Mouse (Mus musculus) embryonic facial prominence, embryonic 12.5 days (tissue): ENCODE measurements around the gene Rab8b. TPM values are rescaled to one million over a fixed set of nuclear protein-coding genes. Genes with fewer than 3 reads are reported as not detected.
"Not testable (repeated sequence)": the region's sequence is repeated elsewhere in the genome, so short reads cannot be mapped to it uniquely, and the experiment has no call there.

ENCODE experiments used
- ATAC-seq: fragments of 200-750 bp; cut with Nextera tagmentation; 2 replicates; pipeline ENCODE4 v1.8.0; 2017; ENCODE audit not compliant: insufficient number of reproducible peaks, insufficient read depth, low FRiP score, low TSS enrichment
- H3K27ac ChIP-seq: fragments of 300-500 bp; sonication (generic); 2 replicates; pipeline ENCODE4 v1.5.1; 2016; ENCODE audit warnings: mild to moderate bottlenecking
- H3K27me3 ChIP-seq: fragments of 300-500 bp; sonication (generic); 2 replicates; pipeline ENCODE4 v1.6.1; 2016; ENCODE audit warnings: mild to moderate bottlenecking, moderate library complexity
- H3K36me3 ChIP-seq: fragments of 300-500 bp; sonication (generic); 2 replicates; pipeline ENCODE4 v1.6.1; 2016; ENCODE audit warnings: mild to moderate bottlenecking
- H3K4me1 ChIP-seq: fragments of 300-500 bp; sonication (generic); 2 replicates; pipeline ENCODE4 v1.6.1; 2016
- H3K4me2 ChIP-seq: fragments of 300-500 bp; sonication (generic); replicated peaks from 2 replicates; pipeline ENCODE4 v1.6.1; 2016; ENCODE audit warnings: mild to moderate bottlenecking, moderate library complexity
- H3K4me3 ChIP-seq: fragments of 300-500 bp; sonication (generic); 2 replicates; pipeline ENCODE4 v1.5.1; 2016; ENCODE audit warnings: mild to moderate bottlenecking
- H3K9ac ChIP-seq: fragments of 300-500 bp; sonication (generic); 2 replicates; pipeline ENCODE4 v1.6.1; 2016; ENCODE audit warnings: mild to moderate bottlenecking, moderate library complexity
- H3K9me3 ChIP-seq: fragments of 300-500 bp; sonication (generic); 2 replicates; pipeline ENCODE4 v1.6.1; 2016; ENCODE audit warnings: mild to moderate bottlenecking, moderate library complexity
- WGBS: fragments of 180-500 bp; shearing (Covaris S2); methylation state at CpG from one replicate; pipeline ENCODE4 v1.1.7; 2016; 5-methylcytosine and 5-hydroxymethylcytosine counted together
- polyA plus RNA-seq: library from polyadenylated mRNA; unstranded; fragments of >200 nt; fragmentation: Nextera tagmentation; extraction: Ambion mirVana; gene quantifications from 2 replicates; pipeline ENCODE4 v1.2.1, GENCODE M21; 2016

Gene Rab8b
- polyA plus RNA-seq, 1 experiment from 2014 or later = 23.7 TPM

GRCm38 (mm10) chr9:66915869-66916785, 3.4 kb downstream of the Rab8b start:
- no peak for ATAC-seq
- Histone ChIP-seq H3K27me3 (no peaks in the 10 kb centered on the region), H3K4me2 (no peak overlapping the region), H3K27ac (no peak overlapping the region), H3K36me3 (no peaks in the 10 kb centered on the region), H3K9ac (no peak overlapping the region), H3K4me3 (no peak overlapping the region), H3K4me1 (peaks cover 8% of the 10 kb centered on the region), H3K9me3 (no peaks in the 10 kb centered on the region)
- WGBS = 82% methylated on average over 9 of the region's 9 CpGs

- Histone ChIP-seq H3K9me3 (no peaks in the 10 kb centered on the region), H3K9ac (no peak overlapping the region), H3K4me1 (peaks cover 4% of the 10 kb centered on the region), H3K27ac (no peak overlapping the region), H3K27me3 (no peaks in the 10 kb centered on the region), H3K36me3 (no peaks in the 10 kb centered on the region), H3K4me3 (no peak overlapping the region), H3K4me2 (no peak overlapping the region)
- ATAC-seq = no peak
- 69% methylated on average over 5 of the region's 5 CpGs for WGBS
Measured at GRCm38 (mm10) chr9:66915401-66915800, 4.1 kb downstream of the Rab8b start.

GRCm38 (mm10) chr9:66914540-66914939, 4.9 kb downstream of the Rab8b start:
- H3K36me3 ChIP-seq = no peaks in the 10 kb centered on the region
- 92% methylated on average over 3 of the region's 3 CpGs for WGBS

GRCm38 (mm10) chr9:66913254-66913934, 6.1 kb downstream of the Rab8b start:
- H3K9ac ChIP-seq, ATAC-seq, H3K4me3 ChIP-seq, H3K4me1 ChIP-seq, H3K9me3 ChIP-seq, H3K27me3 ChIP-seq, H3K27ac ChIP-seq, H3K36me3 ChIP-seq, H3K4me2 ChIP-seq: not testable (repeated sequence)
- WGBS = 92% methylated on average over 5 of the region's 5 CpGs

More at GRCm38 (mm10) chr9:66914540-66914939, 4.9 kb downstream of the Rab8b start:
- H3K9me3 ChIP-seq = no peaks in the 10 kb centered on the region
- H3K9ac ChIP-seq = no peak overlapping the region
- H3K4me2 ChIP-seq = no peak overlapping the region
- H3K27me3 ChIP-seq = no peaks in the 10 kb centered on the region
- no peak overlapping the region for H3K4me3 ChIP-seq
- no peak overlapping the region for H3K27ac ChIP-seq
- peaks cover 4% of the 10 kb centered on the region for H3K4me1 ChIP-seq
- ATAC-seq = no peak

GRCm38 (mm10) chr9:66912304-66912703, 7.2 kb downstream of the Rab8b start:
- no peak overlapping the region for H3K27ac ChIP-seq
- ATAC-seq = no peak

GRCm38 (mm10) chr9:66910677-66911076, 8.8 kb downstream of the Rab8b start:
- Histone ChIP-seq H3K4me3 (no peak overlapping the region), H3K27ac (no peak overlapping the region), H3K36me3 (no peaks in the 10 kb centered on the region), H3K27me3 (no peaks in the 10 kb centered on the region), H3K9me3 (no peaks in the 10 kb centered on the region), H3K4me2 (no peak overlapping the region), H3K9ac (no peak overlapping the region), H3K4me1 (peaks cover 13% of the 10 kb centered on the region)
- WGBS = 89% methylated on average over 5 of the region's 5 CpGs
- no peak for ATAC-seq

More at GRCm38 (mm10) chr9:66912304-66912703, 7.2 kb downstream of the Rab8b start:
- Histone ChIP-seq H3K4me3 (no peak overlapping the region), H3K27me3 (no peaks in the 10 kb centered on the region), H3K9me3 (no peaks in the 10 kb centered on the region), H3K9ac (no peak overlapping the region), H3K4me1 (peaks cover 4% of the 10 kb centered on the region), H3K4me2 (no peak overlapping the region), H3K36me3 (no peaks in the 10 kb centered on the region)

GRCm38 (mm10) chr9:66909922-66910321, 9.6 kb downstream of the Rab8b start:
- no peak overlapping the region for H3K9ac ChIP-seq
- H3K9me3 ChIP-seq = no peaks in the 10 kb centered on the region
- H3K4me2 ChIP-seq = no peak overlapping the region
- peaks cover 10% of the 10 kb centered on the region; the same call in 1 of the 2 replicates for H3K4me1 ChIP-seq
- no peak overlapping the region for H3K4me3 ChIP-seq
- 84% methylated on average over 7 of the region's 7 CpGs for WGBS
- no peak for ATAC-seq
- no peaks in the 10 kb centered on the region for H3K27me3 ChIP-seq
- H3K27ac ChIP-seq = no peak overlapping the region
- no peaks in the 10 kb centered on the region for H3K36me3 ChIP-seq

- Histone ChIP-seq H3K27me3 (no peaks in the 10 kb centered on the region), H3K4me2 (no peak overlapping the region), H3K9ac (no peak overlapping the region), H3K36me3 (no peaks in the 10 kb centered on the region), H3K9me3 (no peaks in the 10 kb centered on the region), H3K4me3 (no peak overlapping the region), H3K4me1 (peaks cover 10% of the 10 kb centered on the region; the same call in 1 of the 2 replicates), H3K27ac (no peak overlapping the region)
- no peak for ATAC-seq
- 82% methylated on average over 5 of the region's 5 CpGs for WGBS
Measured at GRCm38 (mm10) chr9:66907746-66908397, 11.6 kb downstream of the Rab8b start.

- Histone ChIP-seq H3K27me3 (no peaks in the 10 kb centered on the region), H3K9me3 (no peaks in the 10 kb centered on the region), H3K4me1 (peaks cover 10% of the 10 kb centered on the region; the same call in 1 of the 2 replicates), H3K4me2 (no peak overlapping the region), H3K27ac (no peak overlapping the region), H3K9ac (no peak overlapping the region), H3K36me3 (no peaks in the 10 kb centered on the region), H3K4me3 (no peak overlapping the region)
- WGBS = 86% methylated on average over 8 of the region's 8 CpGs
- no peak for ATAC-seq
Measured at GRCm38 (mm10) chr9:66907126-66907525, 12.4 kb downstream of the Rab8b start.

GRCm38 (mm10) chr9:66905990-66906389, 13.5 kb downstream of the Rab8b start:
- WGBS = 52% methylated on average over 9 of the region's 9 CpGs
- Histone ChIP-seq H3K9me3 (no peaks in the 10 kb centered on the region), H3K4me1 (peaks cover 10% of the 10 kb centered on the region; the same call in 1 of the 2 replicates), H3K27me3 (no peaks in the 10 kb centered on the region), H3K4me3 (no peak overlapping the region), H3K4me2 (no peak overlapping the region), H3K36me3 (no peaks in the 10 kb centered on the region), H3K27ac (peak overlapping the region; percentile 74), H3K9ac (no peak overlapping the region)
- no peak; the same call in 1 of the 2 replicates for ATAC-seq

- H3K9me3 ChIP-seq = no peaks in the 10 kb centered on the region
- no peaks in the 10 kb centered on the region for H3K27me3 ChIP-seq
- no peak overlapping the region for H3K9ac ChIP-seq
- H3K4me1 ChIP-seq = 0 out of 2 replicates have a peak, but pooled peaks cover 7% of the 10 kb centered on the region
- no peak for ATAC-seq
- H3K4me2 ChIP-seq = no peak overlapping the region
- H3K27ac ChIP-seq = no peak overlapping the region
- WGBS = 80% methylated on average over 4 of the region's 4 CpGs
- no peak overlapping the region for H3K4me3 ChIP-seq
- no peaks in the 10 kb centered on the region for H3K36me3 ChIP-seq
Measured at GRCm38 (mm10) chr9:66899526-66899925, 20.0 kb downstream of the Rab8b start.
